Mouse (Mus musculus) heart, postnatal 0 days (tissue): ENCODE results near the gene Chit1. TPM values are rescaled to one million over a fixed set of nuclear protein-coding genes. Genes with fewer than 3 reads are reported as not detected.
A peak's percentile ranks its signal among the peaks of the same experiment; 100 is the strongest.

Experiments
- ATAC-seq: fragments of 200-750 bp; cut with Nextera tagmentation; 2 replicates; pipeline ENCODE4 v1.8.0; 2017; ENCODE audit warnings: low read depth, moderate number of reproducible peaks, moderate library complexity; ENCODE audit not compliant: insufficient read depth
- DNase-seq: peaks from one replicate; pipeline ENCODE4 v3.0.0-alpha.2; 2016; ENCODE audit warnings: low spot score
- H3K27ac ChIP-seq: fragments of 300-500 bp; sonication (generic); 2 replicates; pipeline ENCODE4 v1.5.1; 2014; ENCODE audit warnings: low read depth, mild to moderate bottlenecking
- H3K27me3 ChIP-seq: fragments of 300-500 bp; sonication (generic); 2 replicates; pipeline ENCODE4 v1.6.1; 2014; ENCODE audit warnings: low read length, mixed read lengths; ENCODE audit not compliant: control insufficient read depth, insufficient read depth
- H3K36me3 ChIP-seq: fragments of 300-500 bp; sonication (generic); replicated peaks from 2 replicates; pipeline ENCODE4 v1.6.1; 2014; ENCODE audit warnings: low read length, mixed read lengths; ENCODE audit not compliant: control insufficient read depth, insufficient read depth
- H3K4me1 ChIP-seq: fragments of 300-500 bp; sonication (generic); 2 replicates; pipeline ENCODE4 v1.6.1; 2014; ENCODE audit warnings: antibody characterized with exemption; ENCODE audit not compliant: control insufficient read depth, insufficient read depth
- H3K4me2 ChIP-seq: fragments of 300-500 bp; sonication (generic); 2 replicates; pipeline ENCODE4 v1.6.1; 2014; ENCODE audit warnings: low read depth, mild to moderate bottlenecking, low read length, moderate library complexity
- H3K4me3 ChIP-seq: fragments of 300-500 bp; sonication (generic); 2 replicates; pipeline ENCODE4 v1.5.1; 2014; ENCODE audit warnings: low read depth, low read length
- H3K9ac ChIP-seq: fragments of 300-500 bp; sonication (generic); replicated peaks from 2 replicates; pipeline ENCODE4 v1.6.1; 2014; ENCODE audit warnings: low read depth, low read length, mixed read lengths
- H3K9me3 ChIP-seq: fragments of 300-500 bp; sonication (generic); replicated peaks from 2 replicates; pipeline ENCODE4 v1.6.1; 2016; ENCODE audit warnings: low read length; ENCODE audit not compliant: control insufficient read depth
- CTCF ChIP-seq: IDR thresholded peaks from 2 replicates; pipeline ENCODE4 v1.5.1; 2016; ENCODE audit warnings: antibody characterized with exemption, control low read depth, low read depth
- EP300 ChIP-seq: IDR thresholded peaks from 2 replicates; pipeline ENCODE4 v1.6.1; 2016; ENCODE audit warnings: antibody characterized with exemption, low read depth
- WGBS: fragments of 180-500 bp; shearing (Covaris S2); extraction: QIAGEN DNeasy Blood & Tissue Kit; methylation state at CpG from one replicate; pipeline ENCODE4 v1.1.7; 2014; 5-methylcytosine and 5-hydroxymethylcytosine counted together
- polyA plus RNA-seq: library from polyadenylated mRNA; unstranded; fragments of >200 nt; fragmentation: Nextera tagmentation; extraction: Ambion mirVana; gene quantifications from 2 replicates; pipeline ENCODE4 v1.2.1, GENCODE M21; 2015
- total RNA-seq: library from RNA; depleted of rRNA; stranded (reverse); fragments of >200 nt; gene quantifications from 2 replicates; pipeline ENCODE4 v1.2.3, GENCODE M21; 2014; ENCODE audit warnings: low replicate concordance

Chit1 gene
- total and polyA plus RNA-seq, 2 experiments from 2014 or later, result 0.19 to 0.76 TPM

DNA sequence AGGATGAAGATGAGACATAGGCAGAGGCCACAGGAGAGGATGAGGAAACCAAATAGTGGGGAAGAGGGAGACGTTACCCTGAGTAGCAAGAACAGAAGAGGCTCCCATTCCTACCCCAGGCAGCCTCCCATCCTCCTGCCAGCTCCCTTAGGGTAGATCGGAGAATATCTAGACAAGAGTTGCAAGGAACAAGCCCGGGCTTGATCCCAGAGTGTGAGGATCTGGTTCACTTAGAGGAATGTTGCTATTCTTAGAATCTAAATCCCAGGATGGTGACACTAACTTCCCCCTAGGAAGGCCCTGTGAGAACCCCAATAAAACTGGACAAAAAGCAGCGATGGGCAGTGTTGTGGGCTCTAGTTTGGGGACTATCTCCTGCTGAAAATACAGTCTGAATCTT lies 10.1 kb upstream of the Chit1 start:
- Histone ChIP-seq H3K4me1 (peaks cover 60% of the 10 kb centered on the region), H3K27ac (peak overlapping the region; percentile 99; the same call in 1 of the 2 replicates), H3K4me3 (no peak overlapping the region), H3K27me3 (no peaks in the 10 kb centered on the region), H3K36me3 (no peaks in the 10 kb centered on the region), H3K9me3 (no peaks in the 10 kb centered on the region), H3K9ac (no peak overlapping the region), H3K4me2 (no peak overlapping the region)
- ATAC-seq (no peak), DNase-seq (no peak)
- 57% methylated on average over 4 of the region's 4 CpGs for WGBS
- TF ChIP-seq EP300, result no peak
- no peak for TF ChIP-seq CTCF

DNA sequence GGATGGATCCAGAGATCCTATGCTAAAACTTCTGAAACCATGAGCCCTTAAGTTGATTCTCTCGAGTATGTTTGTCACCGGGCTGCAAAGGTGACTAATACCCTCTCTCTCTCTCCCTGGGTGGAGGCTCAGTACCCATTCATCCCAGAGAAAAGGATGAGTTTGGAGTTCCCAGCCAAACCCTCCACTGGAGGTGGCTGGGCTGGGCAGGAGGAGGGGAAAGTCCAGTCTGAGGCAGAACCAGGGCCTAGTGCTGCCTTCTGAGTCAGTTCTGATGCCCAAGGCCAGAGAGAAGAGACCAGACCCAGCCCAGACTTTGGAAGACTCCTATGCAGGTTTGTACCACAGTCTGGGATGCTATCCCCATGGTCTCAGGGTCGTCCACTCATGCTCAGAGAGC lies 9.4 kb upstream of the Chit1 start:
- ATAC-seq (no peak), DNase-seq (no peak)
- 83% methylated on average over 3 of the region's 3 CpGs for WGBS
- H3K4me1 ChIP-seq, result peaks cover 56% of the 10 kb centered on the region
- no peak overlapping the region for H3K4me3 ChIP-seq
- H3K36me3 ChIP-seq, result no peaks in the 10 kb centered on the region
- H3K27me3 ChIP-seq, result no peaks in the 10 kb centered on the region
- no peak for TF ChIP-seq CTCF
- TF ChIP-seq EP300, result no peak
- no peak overlapping the region for H3K4me2 ChIP-seq
- H3K27ac ChIP-seq, result no peak overlapping the region
- no peaks in the 10 kb centered on the region for H3K9me3 ChIP-seq
- H3K9ac ChIP-seq, result no peak overlapping the region

DNA sequence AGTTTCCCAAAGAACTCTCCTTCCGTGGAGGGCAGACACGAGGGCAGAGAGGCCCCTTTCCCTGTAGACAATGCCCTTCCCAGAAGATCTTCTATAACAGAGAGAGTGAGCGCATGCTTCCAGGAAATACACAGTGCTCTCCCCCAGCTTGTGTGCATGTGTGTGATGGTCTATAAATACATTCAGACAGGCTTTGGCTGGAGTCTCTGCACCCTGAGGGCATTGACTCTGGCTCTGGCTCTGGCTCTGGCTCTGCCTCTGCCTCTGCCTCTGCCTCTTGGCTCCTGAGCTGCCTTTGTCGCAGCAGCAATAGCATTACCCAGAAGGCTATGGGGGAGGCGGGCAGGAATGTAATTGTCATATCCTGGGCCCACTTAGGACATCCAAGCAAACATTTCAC lies 7.2 kb upstream of the Chit1 start:
- Histone ChIP-seq H3K4me1 (peaks cover 33% of the 10 kb centered on the region), H3K27ac (peak overlapping the region; percentile 95), H3K9ac (peak overlapping the region; percentile 5; the same call in 1 of the 2 replicates), H3K27me3 (no peaks in the 10 kb centered on the region), H3K36me3 (no peaks in the 10 kb centered on the region), H3K9me3 (no peaks in the 10 kb centered on the region), H3K4me2 (no peak overlapping the region), H3K4me3 (no peak overlapping the region)
- TF ChIP-seq EP300, result peak; percentile 60
- no peak for TF ChIP-seq CTCF
- peak; percentile 89 for DNase-seq
- peak; percentile 72 for ATAC-seq
- 20% methylated on average over 5 of the region's 5 CpGs for WGBS

DNA sequence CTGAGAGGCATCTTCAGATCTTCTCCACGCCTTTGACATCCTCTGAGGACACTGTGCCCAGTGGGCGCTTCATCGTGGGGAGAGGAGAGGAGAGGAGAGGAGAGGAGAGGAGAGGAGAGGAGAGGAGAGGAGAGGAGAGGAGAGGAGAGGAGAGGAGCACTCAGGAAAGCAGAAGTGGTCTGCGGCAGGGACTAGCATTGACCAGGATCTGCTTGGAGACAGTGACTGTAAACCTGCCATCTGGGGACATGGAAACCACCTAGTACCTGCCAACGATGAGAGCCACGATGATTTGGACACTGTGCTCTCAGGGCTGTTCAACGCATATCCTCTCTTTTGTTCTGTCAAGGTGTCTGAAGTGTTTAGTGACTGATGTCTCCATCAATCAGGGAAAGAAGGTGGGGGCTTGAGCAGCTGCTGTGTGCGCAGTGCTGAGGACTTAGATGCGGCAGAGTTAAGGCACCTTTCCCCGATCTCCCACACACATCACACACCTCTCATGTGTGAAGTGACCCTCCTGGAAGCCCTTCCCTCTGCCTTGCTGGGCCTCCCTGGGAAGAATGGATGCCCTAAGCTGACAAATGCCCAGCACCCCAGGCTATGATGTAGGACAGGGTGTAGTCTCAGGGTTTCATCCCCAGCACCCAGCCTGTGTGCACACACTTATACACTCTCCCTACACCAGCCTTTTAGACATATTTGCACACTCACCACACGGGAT lies 5.8 kb upstream of the Chit1 start:
- H3K4me1 ChIP-seq, result peaks cover 25% of the 10 kb centered on the region
- no peaks in the 10 kb centered on the region for H3K9me3 ChIP-seq
- H3K27me3 ChIP-seq, result no peaks in the 10 kb centered on the region
- H3K4me2 ChIP-seq, result no peak overlapping the region
- H3K9ac ChIP-seq, result no peak overlapping the region
- 78% methylated on average over 11 of the region's 11 CpGs for WGBS
- TF ChIP-seq CTCF (no peak), EP300 (no peak)
- no peak overlapping the region; the same call in 1 of the 2 replicates for H3K27ac ChIP-seq
- no peaks in the 10 kb centered on the region for H3K36me3 ChIP-seq
- no peak for DNase-seq
- no peak for ATAC-seq
- no peak overlapping the region for H3K4me3 ChIP-seq

DNA sequence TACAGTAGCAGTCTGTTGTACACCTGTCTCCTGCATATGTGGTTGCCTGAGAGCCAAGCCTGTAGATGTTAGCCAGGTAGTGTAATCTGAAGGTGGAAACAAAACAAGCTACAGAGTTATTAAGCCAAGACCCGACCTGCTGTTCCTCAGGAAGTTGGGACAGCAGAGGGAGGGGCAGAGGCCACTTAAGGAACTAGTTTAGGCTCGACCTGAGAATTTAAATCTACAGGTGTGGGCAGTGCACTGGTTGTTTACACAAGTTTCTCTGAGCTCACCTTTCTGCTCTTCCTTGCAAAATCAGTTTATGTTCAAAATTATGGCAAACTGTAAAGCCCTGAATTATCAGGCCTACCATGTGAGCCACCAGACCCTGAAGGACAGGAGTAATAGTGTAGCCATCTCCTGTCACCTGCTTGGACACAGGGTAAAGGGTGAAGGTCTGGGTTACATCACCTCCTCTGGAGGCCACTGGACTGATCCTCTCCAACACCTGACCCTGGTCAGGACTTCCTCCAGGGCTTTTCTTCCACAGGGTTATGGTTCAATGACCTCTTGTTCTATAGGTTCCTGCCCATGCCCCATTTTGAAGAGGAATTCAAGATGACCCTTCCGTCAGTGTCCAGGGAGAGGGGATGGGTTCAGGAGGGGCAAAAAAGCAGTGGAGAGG lies 5.1 kb upstream of the Chit1 start:
- no peak for TF ChIP-seq EP300
- TF ChIP-seq CTCF, result no peak
- 56% methylated on average over 3 of the region's 3 CpGs for WGBS
- ATAC-seq (no peak), DNase-seq (no peak)
- Histone ChIP-seq H3K9me3 (no peaks in the 10 kb centered on the region), H3K36me3 (no peaks in the 10 kb centered on the region), H3K4me3 (no peak overlapping the region), H3K27me3 (no peaks in the 10 kb centered on the region), H3K4me1 (peaks cover 18% of the 10 kb centered on the region), H3K9ac (no peak overlapping the region), H3K27ac (no peak overlapping the region), H3K4me2 (no peak overlapping the region)
